Mouse (Mus musculus): ENCODE results near the gene Srp54b. TPM values are rescaled to one million over a fixed set of nuclear protein-coding genes. Genes with fewer than 3 reads are reported as not detected.

Srp54b gene
- 39.2 and 41.8 TPM in 2 replicates for polyA plus RNA-seq (2012; rRNA removed)

GRCm38 (mm10) chr12:55154559-55155448 is at the start of gene Srp54b:
Gene Srp54b, plus strand, starts transcription at chr12:55155104.

GRCm38 (mm10) chr12:55124242-55124641 is 30.7 kb upstream of the Srp54b start, which contains the start of gene Fam177a:
Gene Fam177a, plus strand, starts transcription at chr12:55124469.

GRCm38 (mm10) chr12:55199306-55199705 is 44.4 kb downstream of the Srp54b start, which contains the start of gene 1700047I17Rik2:
Gene 1700047I17Rik2, plus strand, starts transcription at chr12:55199592.

GRCm38 (mm10) chr12:55229626-55230519 is 75.0 kb downstream of the Srp54b start, which contains the start of gene Srp54c:
Gene Srp54c, plus strand, starts transcription at chr12:55230168.

Other genes starting within 250 kb of the Srp54b start
- not detected in 2 replicates for gene Gm20403, start 168.6 kb upstream of the Srp54b start, polyA plus RNA-seq (2012; rRNA removed)
- 10.0 and 13.3 TPM in 2 replicates for gene Baz1a, start 140.8 kb upstream of the Srp54b start, polyA plus RNA-seq (2012; rRNA removed)
- gene 2700097O09Rik, start 75.0 kb upstream of the Srp54b start, polyA plus RNA-seq (2012; rRNA removed): 28.9 and 29.0 TPM in 2 replicates
- gene Srp54a, start 74.8 kb upstream of the Srp54b start, polyA plus RNA-seq (2012; rRNA removed): 62.9 and 65.2 TPM in 2 replicates
- 17.6 and 19.6 TPM in 2 replicates for gene Fam177a, start 30.6 kb upstream of the Srp54b start, polyA plus RNA-seq (2012; rRNA removed)
- gene 1700047I17Rik2, start 44.5 kb downstream of the Srp54b start, polyA plus RNA-seq (2012; rRNA removed): not detected in 2 replicates
- 54.0 and 56.2 TPM in 2 replicates for gene Srp54c, start 75.1 kb downstream of the Srp54b start, polyA plus RNA-seq (2012; rRNA removed)
- gene 1110008L16Rik, start 144.5 kb downstream of the Srp54b start, polyA plus RNA-seq (2012; rRNA removed): 9.6 and 9.9 TPM in 2 replicates
- gene Ppp2r3c, start 147.9 kb downstream of the Srp54b start, polyA plus RNA-seq (2012; rRNA removed): 19.0 and 20.3 TPM in 2 replicates
- gene Psma6, start 229.1 kb downstream of the Srp54b start, polyA plus RNA-seq (2012; rRNA removed): 179 and 213 TPM in 2 replicates

Data from central nervous system, embryonic 14 days (tissue).